Mouse (Mus musculus) midbrain, postnatal 0 days (tissue): ENCODE data around the gene Zfp853. TPM values are rescaled to one million over a fixed set of nuclear protein-coding genes. Genes with fewer than 3 reads are reported as not detected.

Experiments
- ATAC-seq: fragments of 200-750 bp; cut with Nextera tagmentation; 2 replicates; pipeline ENCODE4 v1.8.0; 2017; ENCODE audit warnings: moderate number of reproducible peaks, mild to moderate bottlenecking, moderate TSS enrichment, moderate library complexity; ENCODE audit not compliant: low FRiP score
- DNase-seq: peaks from one replicate; pipeline ENCODE4 v3.0.0-alpha.2; 2015; ENCODE audit warnings: low spot score
- H3K27ac ChIP-seq: fragments of 300-500 bp; sonication (generic); 2 replicates; pipeline ENCODE4 v1.5.1; 2014; ENCODE audit warnings: low read depth, mild to moderate bottlenecking, low read length, mixed read lengths
- H3K27me3 ChIP-seq: fragments of 300-500 bp; sonication (generic); 2 replicates; pipeline ENCODE4 v1.6.1; 2014; ENCODE audit warnings: low read length, control low read depth, mixed read lengths; ENCODE audit not compliant: insufficient read depth
- H3K36me3 ChIP-seq: fragments of 300-500 bp; sonication (generic); 2 replicates; pipeline ENCODE4 v1.6.1; 2014; ENCODE audit warnings: low read length, control low read depth, mixed read lengths; ENCODE audit not compliant: insufficient read depth
- H3K4me1 ChIP-seq: fragments of 300-500 bp; sonication (generic); 2 replicates; pipeline ENCODE4 v1.6.1; 2014; ENCODE audit warnings: mild to moderate bottlenecking, control low read depth, antibody characterized with exemption, low read length, mixed read lengths; ENCODE audit not compliant: insufficient read depth
- H3K4me2 ChIP-seq: fragments of 300-500 bp; sonication (generic); 2 replicates; pipeline ENCODE4 v1.6.1; 2014; ENCODE audit warnings: low read depth, mild to moderate bottlenecking, low read length, mixed read lengths; ENCODE audit not compliant: poor library complexity, severe bottlenecking
- H3K4me3 ChIP-seq: fragments of 300-500 bp; sonication (generic); 2 replicates; pipeline ENCODE4 v1.5.1; 2014; ENCODE audit warnings: low read depth, mild to moderate bottlenecking, low read length, moderate library complexity
- H3K9ac ChIP-seq: fragments of 300-500 bp; sonication (generic); replicated peaks from 2 replicates; pipeline ENCODE4 v1.6.1; 2014; ENCODE audit warnings: mild to moderate bottlenecking, low read length, moderate library complexity, mixed read lengths; ENCODE audit not compliant: poor library complexity, severe bottlenecking
- H3K9me3 ChIP-seq: fragments of 300-500 bp; sonication (generic); 2 replicates; pipeline ENCODE4 v1.6.1; 2016; ENCODE audit warnings: low read length, control low read depth
- CTCF ChIP-seq: IDR thresholded peaks from 2 replicates; pipeline ENCODE4 v1.5.1; 2016; ENCODE audit warnings: antibody characterized with exemption, mild to moderate bottlenecking
- WGBS: fragments of 180-500 bp; shearing (Covaris S2); extraction: QIAGEN DNeasy Blood & Tissue Kit; methylation state at CpG from one replicate; pipeline ENCODE4 v1.1.7; 2014; 5-methylcytosine and 5-hydroxymethylcytosine counted together
- polyA plus RNA-seq: library from polyadenylated mRNA; unstranded; fragments of >200 nt; fragmentation: Nextera tagmentation; extraction: Ambion mirVana; gene quantifications from 2 replicates; pipeline ENCODE4 v1.2.1, GENCODE M21; 2015
- total RNA-seq: library from RNA; depleted of rRNA; stranded (reverse); fragments of >200 nt; gene quantifications from 2 replicates; pipeline ENCODE4 v1.2.3, GENCODE M21; 2014; rRNA removed

Zfp853 gene
- 27.5 and 31.3 TPM in 2 replicates for total RNA-seq
- polyA plus RNA-seq, result 0.62 and 0.81 TPM in 2 replicates

DNA sequence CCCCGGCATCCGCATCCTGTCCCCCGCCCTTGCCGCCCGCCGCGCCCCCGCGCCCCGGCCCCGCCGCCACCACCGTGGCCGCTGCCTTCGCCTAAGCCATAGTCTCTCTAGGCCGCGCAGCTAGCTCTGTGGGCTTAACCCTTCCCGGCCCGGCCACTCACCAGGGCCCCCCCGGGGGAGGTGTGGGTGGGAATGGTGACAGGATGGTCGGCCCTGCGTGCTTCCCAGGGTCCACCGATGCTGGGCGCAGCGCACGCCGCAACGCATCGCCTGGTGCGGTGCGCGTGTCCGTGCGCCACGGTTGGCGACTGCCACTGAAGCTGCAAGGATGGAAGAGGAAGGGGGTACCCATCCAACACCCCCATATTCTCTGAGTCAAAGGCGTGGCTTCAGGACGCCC lies at the start of gene Zfp853:
Zfp853 (minus strand) TSS at position 220 of the 400 bp plus-strand sequence.
- Histone ChIP-seq H3K27me3 (peaks cover 14% of the 10 kb centered on the region), H3K9ac (peak within 1 kb of the TSS; percentile 75), H3K4me2 (peak within 1 kb of the TSS; percentile 96), H3K36me3 (0 out of 2 replicates have a peak, but pooled peaks cover 3% of the 10 kb centered on the region), H3K4me3 (peak within 1 kb of the TSS; percentile 59), H3K4me1 (peaks cover 4% of the 10 kb centered on the region; the same call in 1 of the 2 replicates), H3K27ac (no peak within 1 kb of the TSS), H3K9me3 (no peaks in the 10 kb centered on the region)
- ATAC-seq, result peak; percentile 52
- peak; percentile 4; the same call in 1 of the 2 replicates for TF ChIP-seq CTCF
- peak; percentile 40 for DNase-seq
- 3% methylated on average over 27 of the region's 38 CpGs for WGBS

GRCm38 (mm10) chr5:143339603-143340002 lies 46.2 kb upstream of the Zfp853 start:
- no peak overlapping the region for H3K27ac ChIP-seq
- DNase-seq (no peak), ATAC-seq (no peak)
- no peak for TF ChIP-seq CTCF
- 59% methylated on average over 6 of the region's 6 CpGs for WGBS
- H3K9ac ChIP-seq, result no peak overlapping the region
- no peak overlapping the region for H3K4me3 ChIP-seq
- no peaks in the 10 kb centered on the region for H3K4me1 ChIP-seq
- no peaks in the 10 kb centered on the region for H3K9me3 ChIP-seq
- H3K4me2 ChIP-seq, result no peak overlapping the region
- no peaks in the 10 kb centered on the region for H3K36me3 ChIP-seq
- no peaks in the 10 kb centered on the region for H3K27me3 ChIP-seq

- Histone ChIP-seq H3K9me3 (no peaks in the 10 kb centered on the region), H3K36me3 (peaks cover 3% of the 10 kb centered on the region; the same call in 1 of the 2 replicates), H3K9ac (no peak overlapping the region), H3K27ac (no peak overlapping the region), H3K4me2 (no peak overlapping the region), H3K4me3 (no peak overlapping the region), H3K27me3 (no peaks in the 10 kb centered on the region), H3K4me1 (no peaks in the 10 kb centered on the region)
- 64% methylated on average over 6 of the region's 6 CpGs for WGBS
- TF ChIP-seq CTCF, result peak; percentile 72
- no peak for ATAC-seq
- peak; percentile 76 for DNase-seq
Measured at GRCm38 (mm10) chr5:143336559-143336958, 43.1 kb upstream of the Zfp853 start.

DNA sequence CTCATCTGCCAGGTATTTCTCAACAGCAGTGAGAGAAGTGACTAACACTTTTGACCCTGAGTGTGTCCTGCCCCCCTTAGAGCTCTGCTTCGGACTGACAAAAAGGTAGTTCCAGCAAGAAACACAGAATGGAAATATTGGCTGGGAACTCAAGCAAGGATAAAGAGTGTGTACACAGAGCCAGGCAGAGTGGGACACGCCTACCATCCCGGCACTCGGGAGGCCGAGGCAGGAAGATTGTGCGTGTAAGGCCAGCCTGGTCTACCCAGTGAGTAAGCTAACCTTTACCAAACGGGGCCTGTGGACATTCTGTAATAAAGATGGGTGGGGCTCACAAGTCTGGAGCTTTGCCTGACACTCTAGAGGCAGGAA lies 41.7 kb upstream of the Zfp853 start:
- Histone ChIP-seq H3K27ac (no peak overlapping the region), H3K4me3 (no peak overlapping the region), H3K4me2 (no peak overlapping the region), H3K4me1 (no peaks in the 10 kb centered on the region), H3K9me3 (no peaks in the 10 kb centered on the region), H3K9ac (no peak overlapping the region), H3K36me3 (peaks cover 3% of the 10 kb centered on the region; the same call in 1 of the 2 replicates), H3K27me3 (no peaks in the 10 kb centered on the region)
- 83% methylated on average over 7 of the region's 7 CpGs for WGBS
- DNase-seq (no peak), ATAC-seq (no peak)
- no peak for TF ChIP-seq CTCF

DNA sequence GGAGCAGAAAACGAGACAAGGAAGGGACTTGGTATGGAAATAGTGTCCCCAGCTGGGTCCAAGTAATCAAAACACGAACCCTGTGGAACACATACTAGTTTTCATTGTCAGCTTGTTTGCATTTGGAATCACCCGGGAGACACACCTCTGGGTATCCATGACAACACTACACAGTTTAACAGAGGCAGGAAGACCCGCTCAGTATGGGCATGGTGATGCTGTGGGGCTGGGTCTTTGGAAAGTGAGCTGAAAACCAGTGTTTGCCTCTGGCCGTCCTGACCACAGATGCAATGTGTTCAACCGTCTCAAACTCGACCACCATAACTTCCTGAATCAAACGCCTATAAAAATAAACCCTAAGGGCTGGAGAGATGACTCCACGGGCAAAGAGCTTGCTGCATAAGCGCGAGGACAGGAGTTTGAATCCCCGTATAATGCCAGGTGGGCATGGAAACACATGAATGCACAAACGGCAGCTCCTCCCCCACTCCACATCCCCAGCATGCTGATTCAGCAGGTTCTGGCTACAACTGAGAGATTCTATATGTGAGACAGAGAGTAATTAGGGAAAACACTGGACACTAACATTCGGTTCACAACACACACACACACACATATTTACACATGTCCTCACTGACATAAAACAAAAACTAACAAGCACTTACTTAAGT lies 41.1 kb upstream of the Zfp853 start:
- no peak overlapping the region for H3K4me2 ChIP-seq
- H3K27me3 ChIP-seq, result no peaks in the 10 kb centered on the region
- no peak overlapping the region for H3K27ac ChIP-seq
- 69% methylated on average over 14 of the region's 14 CpGs for WGBS
- no peak overlapping the region for H3K9ac ChIP-seq
- H3K4me3 ChIP-seq, result no peak overlapping the region
- H3K36me3 ChIP-seq, result peaks cover 3% of the 10 kb centered on the region; the same call in 1 of the 2 replicates
- DNase-seq, result no peak
- no peaks in the 10 kb centered on the region for H3K4me1 ChIP-seq
- ATAC-seq, result no peak; the same call in 1 of the 2 replicates
- no peak for TF ChIP-seq CTCF
- H3K9me3 ChIP-seq, result no peaks in the 10 kb centered on the region

GRCm38 (mm10) chr5:143333872-143334271 lies 40.4 kb upstream of the Zfp853 start:
- Histone ChIP-seq H3K9ac (no peak overlapping the region), H3K27me3 (no peaks in the 10 kb centered on the region), H3K4me2 (no peak overlapping the region), H3K4me1 (no peaks in the 10 kb centered on the region), H3K27ac (no peak overlapping the region), H3K4me3 (no peak overlapping the region), H3K36me3 (peaks cover 3% of the 10 kb centered on the region; the same call in 1 of the 2 replicates), H3K9me3 (no peaks in the 10 kb centered on the region)
- TF ChIP-seq CTCF, result peak; percentile 90
- WGBS, result 15% methylated on average over 5 of the region's 5 CpGs
- DNase-seq (peak; percentile 92), ATAC-seq (peak; percentile 47; the same call in 1 of the 2 replicates)
